Mouse (Mus musculus) forelimb bud, embryonic 11.5 days (tissue): ENCODE measurements around the gene Sema5a.

Source experiments
- DNase-seq: peaks from one replicate; pipeline ENCODE4 v3.0.0-alpha.2; 2012; ENCODE audit warnings: low read depth, low spot score

Sema5a gene

DNA sequence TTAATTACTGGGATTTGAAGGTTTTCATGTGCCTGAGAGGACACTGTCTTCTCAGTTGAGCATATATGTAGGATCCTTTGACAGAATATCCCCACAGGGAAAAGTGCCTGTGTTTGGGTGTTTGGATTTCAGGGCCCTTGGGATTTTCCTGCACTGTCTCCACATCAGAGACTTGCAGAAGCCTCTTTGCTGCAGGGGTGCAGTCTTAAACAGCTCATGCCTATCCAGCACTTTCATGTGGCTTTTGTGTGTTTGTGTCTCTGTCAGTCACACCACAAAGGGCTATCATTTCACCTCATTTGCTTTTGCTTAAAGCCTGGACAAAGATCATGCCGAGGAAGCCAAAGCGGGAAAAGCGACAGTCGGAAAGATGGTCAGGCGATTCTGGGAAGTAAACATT, 108.9 kb downstream of the Sema5a start:
- DNase-seq = no peak

DNA sequence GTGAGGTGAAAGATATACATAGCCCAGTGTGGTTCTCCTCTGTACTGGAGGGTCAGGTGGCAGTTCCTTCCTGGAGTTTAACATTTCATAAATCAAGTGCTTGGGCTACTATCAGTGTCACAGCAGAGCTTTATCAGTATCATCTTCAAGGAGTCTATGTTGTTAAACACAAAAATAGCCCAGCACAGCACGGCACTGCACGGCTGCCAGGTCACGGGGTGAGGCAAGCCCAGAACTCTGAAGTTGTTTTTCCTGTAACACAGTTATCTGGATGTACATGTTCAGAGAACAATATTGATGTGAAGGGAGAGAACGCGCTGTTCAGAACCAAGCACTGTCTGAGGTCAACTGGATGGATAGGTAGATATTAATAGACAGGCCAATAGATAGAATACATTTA, 112.2 kb downstream of the Sema5a start:
- no peak for DNase-seq

GRCm38 (mm10) chr15:32367841-32368240, 123.2 kb downstream of the Sema5a start:
- peak; percentile 38 for DNase-seq

DNA sequence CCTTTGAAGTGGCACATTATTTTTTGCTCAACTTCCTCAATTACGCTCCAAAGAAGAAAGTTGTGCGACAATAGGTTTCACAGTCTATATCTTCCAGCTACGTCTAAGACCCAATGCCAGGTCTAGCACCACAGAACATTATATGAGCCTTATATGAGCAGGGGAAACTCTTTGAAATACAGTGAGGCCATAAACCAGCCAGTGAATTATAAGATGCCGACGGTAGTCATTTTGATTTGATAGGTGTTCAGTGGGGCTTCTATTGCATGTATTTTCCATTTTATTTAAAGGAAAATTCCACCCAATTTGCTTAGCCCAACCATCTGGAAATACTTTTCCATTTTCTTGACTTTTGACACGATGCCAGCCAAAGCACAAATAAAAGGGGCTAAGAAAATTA, 126.3 kb downstream of the Sema5a start:
- DNase-seq = peak; percentile 30

DNA sequence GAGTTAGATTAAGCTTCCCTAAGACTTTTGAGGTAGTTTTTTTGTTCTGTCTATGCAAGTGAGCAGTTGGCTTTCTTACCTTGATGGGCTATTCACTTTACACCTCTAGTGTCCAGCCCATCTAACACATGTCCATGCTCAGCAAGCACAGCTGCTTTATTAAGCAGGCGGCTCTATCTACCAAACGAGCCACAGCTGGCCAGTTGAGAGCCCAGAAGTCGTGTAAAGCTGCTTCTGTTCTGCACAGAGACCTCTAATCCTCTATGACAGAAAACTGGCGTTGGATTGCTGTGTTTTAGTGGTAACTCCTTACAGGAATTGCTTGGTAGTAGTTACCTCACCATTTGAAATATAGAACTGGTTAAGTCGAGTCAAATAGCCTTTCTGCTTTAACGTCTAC, 126.8 kb downstream of the Sema5a start:
- DNase-seq = peak; percentile 53

DNA sequence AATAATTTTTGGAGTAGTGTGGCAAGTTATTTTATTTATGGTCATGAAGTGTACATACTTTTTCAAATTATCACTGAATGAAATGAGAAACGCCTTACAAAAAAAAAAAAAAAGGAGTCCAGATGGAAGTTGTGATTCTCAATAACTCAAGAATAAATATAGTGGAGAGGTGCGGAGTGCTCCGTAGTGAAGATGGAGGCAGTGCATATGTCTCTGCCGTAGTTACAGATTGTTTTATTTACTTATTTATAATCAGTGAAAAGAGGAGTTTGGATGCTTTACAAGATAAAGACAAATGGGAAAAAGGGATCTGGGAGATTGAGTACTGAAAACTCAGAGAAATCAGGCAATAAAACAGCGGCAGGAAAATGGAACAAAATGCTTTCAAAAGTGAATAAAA, 131.7 kb downstream of the Sema5a start:
- DNase-seq = no peak

DNA sequence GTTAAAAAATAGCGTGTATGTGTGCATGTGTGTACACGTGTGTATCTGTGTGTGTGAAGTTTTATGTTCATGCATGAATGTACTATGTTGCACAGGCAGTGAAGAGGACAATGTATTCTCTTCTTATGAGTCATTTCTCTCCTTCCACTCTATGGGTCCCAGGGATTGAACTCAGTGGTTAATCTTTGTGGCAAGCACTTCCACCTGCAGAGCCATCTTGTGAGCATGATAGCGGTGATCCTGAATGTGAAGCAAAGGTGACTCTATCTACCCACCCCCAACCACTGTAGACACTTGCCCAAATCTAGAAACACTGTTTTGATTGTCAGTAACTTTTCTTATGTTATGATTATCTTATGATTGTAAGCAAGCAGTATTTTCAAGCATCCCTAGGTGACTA, 133.2 kb downstream of the Sema5a start:
- no peak for DNase-seq

DNA sequence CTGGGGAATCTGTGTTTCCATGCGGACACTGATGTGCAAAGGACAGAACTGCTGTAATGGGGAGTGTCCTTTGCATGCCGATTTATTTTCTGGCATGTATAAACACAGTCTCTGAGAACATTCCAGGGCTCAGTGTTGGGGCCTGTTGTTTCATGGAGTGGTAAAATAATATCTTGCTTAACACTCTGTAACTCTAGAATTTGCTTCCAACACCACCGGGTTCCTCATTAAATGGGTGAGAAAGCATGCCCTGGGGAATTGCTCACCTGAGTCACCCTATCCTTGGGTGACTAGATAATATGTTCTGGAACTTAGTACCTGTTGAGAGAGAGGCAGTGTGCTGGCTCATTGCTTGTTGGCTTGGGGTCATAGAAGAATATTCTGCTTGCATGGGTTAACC, 135.7 kb downstream of the Sema5a start:
- no peak for DNase-seq

DNA sequence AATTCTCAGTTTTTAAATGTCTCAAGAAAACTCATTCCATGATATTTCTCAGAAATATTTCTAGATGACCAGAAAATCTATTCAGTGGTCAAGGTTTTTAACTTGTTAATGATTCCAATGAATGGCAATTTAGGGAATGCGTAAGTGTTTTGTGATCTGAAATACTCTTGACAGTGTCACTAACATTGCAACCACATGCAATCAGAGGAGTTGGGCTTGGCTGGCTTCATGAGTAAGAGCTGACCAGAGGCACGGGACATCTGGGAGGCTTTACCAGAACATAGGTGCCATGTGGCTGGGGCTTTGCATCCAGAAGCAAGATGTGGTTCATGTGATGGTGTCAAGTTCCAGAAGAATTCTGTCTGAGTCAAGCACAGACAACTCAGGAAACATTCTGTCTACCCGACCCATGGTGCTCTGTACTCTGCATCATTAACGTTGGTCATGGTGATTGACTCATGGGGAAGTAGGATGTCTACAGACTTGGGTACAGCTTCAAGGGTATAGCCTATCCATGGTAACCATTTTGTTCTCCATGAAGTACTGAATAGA, 138.4 kb downstream of the Sema5a start:
- DNase-seq = no peak

GRCm38 (mm10) chr15:32396241-32396890, 151.8 kb downstream of the Sema5a start:
- no peak for DNase-seq

- DNase-seq = no peak
These were observed 152.5 kb downstream of the Sema5a start for GRCm38 (mm10) chr15:32397064-32397463.

GRCm38 (mm10) chr15:32398721-32399120, 154.1 kb downstream of the Sema5a start:
- DNase-seq = no peak

- no peak for DNase-seq
These were observed 157.4 kb downstream of the Sema5a start for GRCm38 (mm10) chr15:32401909-32402527.

- DNase-seq = no peak
These were observed 158.7 kb downstream of the Sema5a start for GRCm38 (mm10) chr15:32403321-32403720.

GRCm38 (mm10) chr15:32406436-32406835, 161.8 kb downstream of the Sema5a start:
- no peak for DNase-seq

GRCm38 (mm10) chr15:32407766-32408165, 163.2 kb downstream of the Sema5a start:
- DNase-seq = no peak

DNA sequence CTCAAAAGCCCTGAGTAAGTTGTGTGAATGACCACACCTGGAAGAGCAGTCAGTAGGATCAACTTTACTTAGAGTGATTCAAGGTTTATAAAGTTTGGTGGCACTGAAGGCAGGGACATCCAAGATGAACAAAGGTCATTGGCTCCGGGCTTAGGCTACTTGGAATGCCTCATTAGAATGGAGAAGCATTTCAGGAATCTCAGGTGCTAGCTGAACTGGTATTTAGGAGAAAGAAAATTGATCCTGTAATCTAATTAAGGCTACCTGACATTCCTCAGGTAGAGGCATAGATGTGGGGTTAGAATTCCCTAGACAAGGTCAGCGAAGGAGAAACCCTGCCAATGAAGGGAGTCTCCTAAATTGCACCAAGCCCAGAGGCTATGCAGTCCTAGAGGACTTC, 171.7 kb downstream of the Sema5a start:
- DNase-seq = no peak

- DNase-seq = no peak
These were observed 178.0 kb downstream of the Sema5a start for GRCm38 (mm10) chr15:32422631-32423030.

GRCm38 (mm10) chr15:32423061-32423460, 178.5 kb downstream of the Sema5a start:
- no peak for DNase-seq

DNA sequence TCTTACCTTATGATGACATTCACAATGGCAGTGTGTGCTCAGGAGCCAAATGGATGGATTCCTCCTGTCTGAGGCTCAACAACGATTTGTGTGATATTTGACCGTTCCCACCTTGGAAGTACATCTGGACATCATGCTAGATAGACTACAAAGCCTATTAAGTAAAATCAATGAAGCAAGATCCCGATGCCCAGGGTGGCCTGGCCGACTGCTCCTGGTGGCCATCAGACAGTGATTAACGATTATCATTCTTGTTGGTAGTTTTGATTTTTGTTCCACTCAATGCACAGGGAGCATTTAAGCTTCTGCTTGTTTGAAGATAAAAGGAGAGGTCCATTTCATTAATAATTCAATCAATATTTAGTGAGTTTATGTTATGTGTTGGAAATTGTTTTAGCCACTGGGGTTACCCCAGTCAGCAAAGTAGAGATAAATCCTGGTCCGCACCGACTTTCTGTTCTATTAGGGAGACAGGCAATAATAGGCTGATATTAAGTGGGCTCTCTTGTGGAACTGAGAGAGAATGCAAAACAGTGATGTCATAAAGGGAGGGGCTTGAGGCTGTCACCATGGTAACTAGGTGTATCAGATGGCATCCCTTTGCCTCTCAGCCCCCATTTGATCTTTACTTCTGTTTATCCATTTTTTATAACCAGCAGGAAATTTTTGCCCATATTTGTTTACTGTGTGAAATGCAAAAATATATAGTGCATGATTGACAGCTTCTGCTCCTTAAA, 182.7 kb downstream of the Sema5a start:
- no peak for DNase-seq

DNA sequence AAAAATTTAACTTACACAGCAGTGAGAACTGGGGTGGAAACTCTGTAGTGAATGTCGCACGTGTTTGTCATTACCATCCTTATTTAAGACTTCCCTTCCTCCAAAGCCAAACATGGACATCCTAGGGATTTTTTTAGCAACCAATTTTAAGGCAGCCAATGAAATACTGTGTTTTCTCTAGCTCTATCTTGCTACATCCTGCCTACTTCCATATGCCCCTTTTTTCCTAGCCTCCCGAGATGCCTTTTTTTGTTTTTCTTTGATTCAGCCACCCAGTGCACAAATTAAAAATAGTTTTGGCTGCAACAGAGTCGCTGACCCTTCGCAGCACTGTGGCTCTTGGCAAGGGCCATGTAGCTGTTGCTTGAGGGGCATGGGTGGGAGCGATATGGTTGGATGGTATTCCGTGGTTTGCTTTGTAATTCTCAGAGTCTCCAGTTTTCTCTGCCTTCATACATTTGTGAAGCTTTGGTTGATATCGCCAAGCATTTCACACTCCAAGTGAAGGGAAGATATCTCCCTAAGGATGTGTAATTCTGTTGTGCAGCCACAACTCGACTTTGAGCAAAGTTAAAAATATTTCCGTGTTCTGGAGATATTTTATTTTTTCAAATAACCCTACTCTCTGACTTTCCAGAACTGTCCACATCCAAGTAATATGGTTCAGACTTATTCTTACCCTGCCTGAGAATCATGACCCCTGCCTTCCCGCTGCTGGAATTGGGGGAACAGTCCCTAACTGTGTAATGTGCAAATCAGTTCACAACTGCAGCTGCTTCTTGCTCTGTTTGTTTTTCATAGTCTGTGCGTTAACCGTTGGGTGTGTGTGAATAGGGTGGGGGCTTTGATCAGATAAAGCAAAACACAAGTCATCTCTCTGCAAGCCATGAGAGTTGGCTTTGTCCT, 188.6 kb downstream of the Sema5a start:
- peak; percentile 61 for DNase-seq

DNA sequence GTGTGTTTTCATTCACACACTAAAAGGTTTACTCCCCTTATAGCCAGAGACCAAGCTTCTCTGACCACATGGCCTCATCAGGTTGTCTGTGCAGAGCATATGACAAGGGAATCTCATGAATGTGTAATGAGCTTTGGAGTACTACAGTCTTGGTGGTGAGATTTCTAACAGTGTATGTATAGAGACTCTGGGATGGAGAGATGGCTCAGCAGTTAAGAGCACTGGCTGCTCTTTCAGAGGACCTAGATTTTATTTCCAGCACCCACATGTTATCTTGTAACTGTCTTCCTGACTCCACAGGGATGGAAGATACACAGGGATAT, 189.2 kb downstream of the Sema5a start:
- DNase-seq = no peak
